Mouse (Mus musculus): ENCODE results near the gene Magohb. TPM values are rescaled to one million over a fixed set of nuclear protein-coding genes. Genes with fewer than 3 reads are reported as not detected.

Gene Magohb
- polyA plus RNA-seq, 1 experiment from 2014 or later, result 68.2 TPM

DNA sequence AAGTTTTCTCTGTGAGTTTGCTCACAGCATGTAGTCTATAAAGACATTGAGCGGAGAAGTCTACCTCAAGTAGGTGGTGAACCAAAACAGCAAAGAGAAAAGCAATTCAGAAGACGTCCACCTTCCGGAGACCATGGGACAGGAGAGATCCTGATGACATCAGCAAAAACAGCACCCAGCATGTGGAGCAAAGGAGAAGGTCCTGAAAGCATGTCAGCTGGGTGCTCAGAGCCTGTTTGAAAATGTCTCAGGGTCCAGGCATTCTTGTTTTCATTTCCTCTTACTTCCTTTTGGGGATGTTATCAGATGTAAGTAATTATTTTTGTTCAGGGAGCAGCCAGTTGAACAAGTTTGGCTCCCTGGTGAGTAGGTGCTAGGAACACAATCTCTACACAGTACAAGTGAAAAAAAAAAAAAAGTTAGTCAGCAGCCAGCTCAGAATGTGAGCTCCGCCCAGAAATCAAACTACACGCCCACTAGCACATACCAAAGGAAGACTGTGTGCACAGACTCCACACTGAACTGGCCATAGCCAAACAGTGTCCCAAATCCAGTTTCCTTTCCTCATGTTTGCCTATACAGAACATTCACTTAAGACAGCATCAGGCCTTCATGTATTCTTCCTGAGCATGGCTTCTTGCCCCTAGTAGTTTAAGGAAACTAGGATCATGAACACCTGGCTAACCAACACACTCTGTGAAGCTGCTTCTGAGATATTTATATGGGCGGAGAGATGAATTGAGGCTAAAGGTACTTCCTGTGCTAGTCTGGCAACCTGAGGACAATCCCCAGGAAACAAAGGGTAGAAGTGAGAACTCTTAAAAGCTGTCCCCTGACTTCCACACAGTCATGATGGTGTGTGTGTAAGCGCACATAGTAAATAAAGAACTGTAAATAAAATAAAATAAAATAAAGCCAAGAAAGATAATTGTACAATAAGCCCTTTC lies 23.4 kb upstream of the Magohb start:
- WGBS, result 72% methylated on average over 7 of the region's 7 CpGs
- H3K27me3 ChIP-seq (ENCODE audit: insufficient read depth, low read length), result no peaks in the 10 kb centered on the region
- ATAC-seq (ENCODE audit: insufficient read depth), result peak; percentile 75
- no peak for TF ChIP-seq CTCF (IDR thresholded peaks at IDR 0.05; ENCODE audit: low read depth)
- DNase-seq, result peak; percentile 30
- H3K4me2 ChIP-seq, result no peak overlapping the region
- H3K9me3 ChIP-seq (ENCODE audit: low read depth, low read length), result no peaks in the 10 kb centered on the region
- no peak overlapping the region for H3K4me3 ChIP-seq (ENCODE audit: low read depth, low read length)
- H3K9ac ChIP-seq, result no peak overlapping the region
- no peak overlapping the region for H3K27ac ChIP-seq (ENCODE audit: low read depth)
- H3K4me1 ChIP-seq (ENCODE audit: insufficient read depth), result no peaks in the 10 kb centered on the region
- no peaks in the 10 kb centered on the region for H3K36me3 ChIP-seq (ENCODE audit: insufficient read depth)

- WGBS, result 44% methylated on average over 3 of the region's 3 CpGs
- Histone ChIP-seq H3K4me3 (ENCODE audit: low read depth, low read length) (no peak overlapping the region), H3K27ac (ENCODE audit: low read depth) (no peak overlapping the region), H3K4me1 (ENCODE audit: insufficient read depth) (no peaks in the 10 kb centered on the region), H3K9ac (no peak overlapping the region), H3K36me3 (ENCODE audit: insufficient read depth) (no peaks in the 10 kb centered on the region), H3K9me3 (ENCODE audit: low read depth, low read length) (no peaks in the 10 kb centered on the region), H3K4me2 (no peak overlapping the region), H3K27me3 (ENCODE audit: insufficient read depth, low read length) (no peaks in the 10 kb centered on the region)
- ATAC-seq (ENCODE audit: insufficient read depth) (no peak), DNase-seq (no peak)
- no peak for TF ChIP-seq CTCF (IDR thresholded peaks at IDR 0.05; ENCODE audit: low read depth)
Observed at GRCm38 (mm10) chr6:131308031-131308430, 15.0 kb upstream of the Magohb start.

DNA sequence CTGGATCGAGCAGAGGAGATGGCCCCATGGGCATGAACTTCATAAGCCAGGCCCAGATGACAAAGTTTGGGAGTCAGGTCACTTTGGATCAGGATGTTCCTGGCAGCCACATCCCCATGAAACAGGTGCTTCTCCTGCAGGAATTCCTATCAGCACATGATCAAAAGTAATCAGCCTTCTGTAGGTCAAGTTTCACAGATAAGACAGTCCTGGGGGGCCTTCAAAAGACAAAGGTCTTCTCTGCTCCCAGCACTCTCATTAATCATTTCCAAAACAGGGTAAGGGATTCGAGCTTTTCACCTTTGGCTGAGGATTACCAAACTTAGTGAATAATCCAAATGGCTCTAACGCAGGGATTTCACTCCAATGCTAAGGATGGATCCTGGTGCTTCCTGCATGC lies 11.7 kb upstream of the Magohb start:
- Histone ChIP-seq H3K4me2 (no peak overlapping the region), H3K36me3 (ENCODE audit: insufficient read depth) (no peaks in the 10 kb centered on the region), H3K9ac (no peak overlapping the region), H3K9me3 (ENCODE audit: low read depth, low read length) (no peaks in the 10 kb centered on the region), H3K4me1 (ENCODE audit: insufficient read depth) (no peaks in the 10 kb centered on the region), H3K4me3 (ENCODE audit: low read depth, low read length) (no peak overlapping the region), H3K27ac (ENCODE audit: low read depth) (no peak overlapping the region), H3K27me3 (ENCODE audit: insufficient read depth, low read length) (no peaks in the 10 kb centered on the region)
- DNase-seq, result no peak
- 39% methylated on average over 3 of the region's 3 CpGs for WGBS
- no peak for TF ChIP-seq CTCF (IDR thresholded peaks at IDR 0.05; ENCODE audit: low read depth)
- no peak for ATAC-seq (ENCODE audit: insufficient read depth)

GRCm38 (mm10) chr6:131298531-131298930 lies 5.5 kb upstream of the Magohb start:
- Histone ChIP-seq H3K9ac (no peak overlapping the region), H3K4me3 (ENCODE audit: low read depth, low read length) (no peak overlapping the region), H3K9me3 (ENCODE audit: low read depth, low read length) (no peaks in the 10 kb centered on the region), H3K36me3 (ENCODE audit: insufficient read depth) (no peaks in the 10 kb centered on the region), H3K4me2 (no peak overlapping the region), H3K27me3 (ENCODE audit: insufficient read depth, low read length) (no peaks in the 10 kb centered on the region), H3K27ac (ENCODE audit: low read depth) (no peak overlapping the region), H3K4me1 (ENCODE audit: insufficient read depth) (no peaks in the 10 kb centered on the region)
- DNase-seq (no peak), ATAC-seq (ENCODE audit: insufficient read depth) (no peak)
- TF ChIP-seq CTCF (IDR thresholded peaks at IDR 0.05; ENCODE audit: low read depth), result no peak

DNA sequence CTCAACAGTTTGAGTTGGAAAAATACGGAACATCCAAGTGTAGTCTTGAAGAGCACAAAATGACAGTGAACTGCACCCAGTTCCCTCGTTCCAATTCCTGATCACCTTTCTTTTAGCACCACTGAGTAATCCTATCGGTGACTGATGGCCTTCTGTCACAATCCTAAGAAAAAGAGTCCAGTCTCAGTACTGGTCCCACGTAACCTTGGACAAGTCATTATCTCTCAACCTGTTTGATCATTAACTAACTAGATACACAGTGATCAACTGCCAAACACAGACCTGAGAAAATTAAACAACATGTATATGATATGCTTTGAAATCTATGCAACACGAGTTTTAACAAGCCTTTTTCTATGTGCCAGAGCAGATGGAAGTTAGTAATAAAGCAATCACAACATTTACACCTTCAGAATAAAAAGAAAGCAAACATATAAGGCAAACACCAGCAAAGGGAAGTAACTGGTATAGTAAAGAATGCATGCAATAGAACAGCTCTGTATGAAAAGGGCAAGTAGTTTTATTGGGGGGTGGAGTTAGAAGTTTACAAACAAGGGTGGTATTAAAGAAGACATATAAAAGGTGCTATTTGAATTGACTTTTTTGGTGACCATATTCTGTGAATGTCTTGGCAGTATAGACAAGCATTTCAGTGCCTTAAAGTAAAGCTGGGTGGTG lies 1.5 kb upstream of the Magohb start:
- no peak for TF ChIP-seq CTCF (IDR thresholded peaks at IDR 0.05; ENCODE audit: low read depth)
- no peak overlapping the region for H3K9ac ChIP-seq
- ATAC-seq (ENCODE audit: insufficient read depth) (no peak), DNase-seq (no peak)
- H3K4me3 ChIP-seq (ENCODE audit: low read depth, low read length), result no peak overlapping the region
- H3K27ac ChIP-seq (ENCODE audit: low read depth), result no peak overlapping the region
- H3K4me1 ChIP-seq (ENCODE audit: insufficient read depth), result 0 out of 2 replicates have a peak, but pooled peaks cover 3% of the 10 kb centered on the region
- WGBS, result 73% methylated on average over 5 of the region's 5 CpGs
- no peak overlapping the region for H3K4me2 ChIP-seq
- no peaks in the 10 kb centered on the region for H3K9me3 ChIP-seq (ENCODE audit: low read depth, low read length)
- no peaks in the 10 kb centered on the region for H3K36me3 ChIP-seq (ENCODE audit: insufficient read depth)
- no peaks in the 10 kb centered on the region for H3K27me3 ChIP-seq (ENCODE audit: insufficient read depth, low read length)

DNA sequence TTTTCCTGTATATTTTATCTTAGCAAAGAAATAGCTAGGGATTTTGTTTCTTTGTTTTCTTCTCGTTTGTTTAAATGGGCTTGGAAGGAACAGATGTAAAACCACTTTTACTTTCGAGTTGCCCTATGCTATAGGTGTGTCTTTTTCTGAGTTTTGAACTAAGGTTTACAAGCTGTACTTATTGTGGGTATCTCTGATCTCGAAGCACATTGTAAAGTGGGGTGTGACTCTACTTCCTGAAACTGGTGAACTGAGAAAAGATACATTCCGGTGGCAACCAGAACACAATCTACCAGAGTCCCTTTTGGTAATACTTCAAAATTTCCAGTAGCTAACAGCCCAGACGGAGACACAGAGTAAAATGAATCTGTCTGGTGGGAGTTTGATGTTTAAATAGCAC lies 872 bp upstream of the Magohb start:
- no peak for ATAC-seq (ENCODE audit: insufficient read depth)

More for the DNA sequence above, 872 bp upstream of the Magohb start:
- no peaks in the 10 kb centered on the region for H3K27me3 ChIP-seq (ENCODE audit: insufficient read depth, low read length)
- no peak for TF ChIP-seq CTCF (IDR thresholded peaks at IDR 0.05; ENCODE audit: low read depth)
- no peak overlapping the region for H3K9ac ChIP-seq
- H3K36me3 ChIP-seq (ENCODE audit: insufficient read depth), result no peaks in the 10 kb centered on the region
- peak overlapping the region; percentile 61; the same call in 1 of the 2 replicates for H3K4me2 ChIP-seq
- H3K4me3 ChIP-seq (ENCODE audit: low read depth, low read length), result no peak overlapping the region
- 0 out of 2 replicates have a peak, but pooled peaks cover 3% of the 10 kb centered on the region for H3K4me1 ChIP-seq (ENCODE audit: insufficient read depth)
- WGBS, result 84% methylated on average over 5 of the region's 5 CpGs
- no peak overlapping the region for H3K27ac ChIP-seq (ENCODE audit: low read depth)
- no peaks in the 10 kb centered on the region for H3K9me3 ChIP-seq (ENCODE audit: low read depth, low read length)
- no peak for DNase-seq
